Mouse (Mus musculus) limb, embryonic 13.5 days (tissue): Measurements from ENCODE around the gene Txn2. TPM values are rescaled to one million over a fixed set of nuclear protein-coding genes. Genes with fewer than 3 reads are reported as not detected.
"Not testable (repeated sequence)": the region's sequence is repeated elsewhere in the genome, so short reads cannot be mapped to it uniquely, and the experiment has no call there.

Source experiments
- ATAC-seq: fragments of 200-750 bp; cut with Nextera tagmentation; 2 replicates; pipeline ENCODE4 v1.8.0; 2017; ENCODE audit warnings: low read depth, moderate number of reproducible peaks, moderate TSS enrichment; ENCODE audit not compliant: low FRiP score
- H3K27ac ChIP-seq: fragments of 300-500 bp; sonication (generic); 2 replicates; pipeline ENCODE4 v1.5.1; 2015; ENCODE audit warnings: inconsistent platforms, mild to moderate bottlenecking, moderate library complexity
- H3K27me3 ChIP-seq: fragments of 300-500 bp; sonication (generic); 2 replicates; pipeline ENCODE4 v1.6.1; 2015; ENCODE audit warnings: mild to moderate bottlenecking, inconsistent platforms
- H3K36me3 ChIP-seq: fragments of 300-500 bp; sonication (generic); 2 replicates; pipeline ENCODE4 v1.6.1; 2015; ENCODE audit warnings: inconsistent platforms, mild to moderate bottlenecking, moderate library complexity
- H3K4me1 ChIP-seq: fragments of 300-500 bp; sonication (generic); 2 replicates; pipeline ENCODE4 v1.6.1; 2015; ENCODE audit warnings: inconsistent platforms
- H3K4me2 ChIP-seq: fragments of 300-500 bp; sonication (generic); replicated peaks from 2 replicates; pipeline ENCODE4 v1.6.1; 2015; ENCODE audit warnings: inconsistent platforms, mild to moderate bottlenecking, moderate library complexity
- H3K4me3 ChIP-seq: fragments of 300-500 bp; sonication (generic); 2 replicates; pipeline ENCODE4 v1.5.1; 2015; ENCODE audit warnings: moderate library complexity, mild to moderate bottlenecking, inconsistent platforms
- H3K9ac ChIP-seq: fragments of 300-500 bp; sonication (generic); 2 replicates; pipeline ENCODE4 v1.6.1; 2015; ENCODE audit warnings: mild to moderate bottlenecking, inconsistent platforms
- H3K9me3 ChIP-seq: fragments of 300-500 bp; sonication (generic); 2 replicates; pipeline ENCODE4 v1.6.1; 2016; ENCODE audit warnings: inconsistent platforms
- WGBS: fragments of 180-500 bp; shearing (Covaris S2); methylation state at CpG from one replicate; pipeline ENCODE4 v1.1.7; 2015; 5-methylcytosine and 5-hydroxymethylcytosine counted together
- polyA plus RNA-seq: library from polyadenylated mRNA; unstranded; fragments of >200 nt; fragmentation: Nextera tagmentation; extraction: Ambion mirVana; gene quantifications from 2 replicates; pipeline ENCODE4 v1.2.1, GENCODE M21; 2015

The Txn2 gene
- polyA plus RNA-seq, 1 experiment from 2014 or later: 237 TPM

DNA sequence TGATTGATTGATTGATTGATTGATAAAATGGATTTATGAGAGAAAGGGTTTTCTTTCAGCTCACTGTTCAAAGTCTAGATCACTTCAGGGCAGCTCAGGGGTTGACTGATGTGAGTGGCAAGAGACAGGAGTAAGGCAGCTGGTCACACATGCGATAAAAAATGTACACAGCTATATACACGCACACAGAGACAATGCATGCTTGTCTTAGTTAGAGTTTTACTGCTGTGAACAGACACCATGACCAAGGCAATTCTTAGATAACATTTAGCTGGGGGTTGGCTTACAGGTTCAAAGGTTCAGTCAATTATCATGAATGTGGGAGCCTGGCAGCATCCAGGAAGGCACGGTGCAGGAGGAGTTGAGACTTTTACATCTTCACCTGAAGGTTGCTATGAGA lies 55.8 kb downstream of the Txn2 start:
- 82% methylated on average over 3 of the region's 3 CpGs for WGBS
- no peak overlapping the region for H3K4me2 ChIP-seq

DNA sequence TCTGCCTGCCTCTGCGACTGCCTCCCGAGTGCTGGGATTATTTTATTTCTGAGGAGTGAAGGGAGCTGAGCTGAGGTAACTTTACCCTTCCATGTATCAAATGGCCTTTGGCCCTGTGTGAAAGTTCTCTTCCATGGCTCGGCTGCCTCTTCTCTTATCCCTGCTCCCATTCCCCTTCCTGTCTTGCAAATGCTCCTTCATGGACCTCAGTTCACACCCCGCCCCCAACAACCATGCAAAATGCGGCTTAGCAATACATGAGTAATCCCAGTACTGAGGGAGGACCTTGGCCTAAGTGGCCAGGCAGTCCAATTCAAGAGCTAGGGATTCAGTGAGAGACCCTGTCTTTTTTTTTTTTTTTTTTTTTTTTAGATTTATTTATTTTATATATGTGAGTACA lies 60.5 kb downstream of the Txn2 start:
- ATAC-seq: no peak
- H3K27me3 ChIP-seq: no peaks in the 10 kb centered on the region
- no peak overlapping the region for H3K4me2 ChIP-seq
- H3K9me3 ChIP-seq: no peaks in the 10 kb centered on the region
- H3K9ac ChIP-seq: no peak overlapping the region
- no peak overlapping the region for H3K4me3 ChIP-seq
- no peak overlapping the region for H3K27ac ChIP-seq
- 90% methylated on average over 5 of the region's 5 CpGs for WGBS
- no peaks in the 10 kb centered on the region for H3K36me3 ChIP-seq
- H3K4me1 ChIP-seq: no peaks in the 10 kb centered on the region

More for the DNA sequence above, 55.8 kb downstream of the Txn2 start:
- no peak overlapping the region for H3K9ac ChIP-seq
- no peaks in the 10 kb centered on the region for H3K36me3 ChIP-seq
- H3K4me3 ChIP-seq: no peak overlapping the region
- H3K27ac ChIP-seq: no peak overlapping the region
- no peaks in the 10 kb centered on the region for H3K27me3 ChIP-seq
- no peak for ATAC-seq
- H3K4me1 ChIP-seq: no peaks in the 10 kb centered on the region
- H3K9me3 ChIP-seq: no peaks in the 10 kb centered on the region

- not testable (repeated sequence) for H3K4me2 ChIP-seq, H3K9ac ChIP-seq, H3K9me3 ChIP-seq, ATAC-seq, H3K36me3 ChIP-seq, H3K27me3 ChIP-seq, H3K4me1 ChIP-seq, H3K27ac ChIP-seq, H3K4me3 ChIP-seq
- 89% methylated on average over 8 of the region's 10 CpGs for WGBS
These were observed 61.4 kb downstream of the Txn2 start for GRCm38 (mm10) chr15:77867231-77867968.

DNA sequence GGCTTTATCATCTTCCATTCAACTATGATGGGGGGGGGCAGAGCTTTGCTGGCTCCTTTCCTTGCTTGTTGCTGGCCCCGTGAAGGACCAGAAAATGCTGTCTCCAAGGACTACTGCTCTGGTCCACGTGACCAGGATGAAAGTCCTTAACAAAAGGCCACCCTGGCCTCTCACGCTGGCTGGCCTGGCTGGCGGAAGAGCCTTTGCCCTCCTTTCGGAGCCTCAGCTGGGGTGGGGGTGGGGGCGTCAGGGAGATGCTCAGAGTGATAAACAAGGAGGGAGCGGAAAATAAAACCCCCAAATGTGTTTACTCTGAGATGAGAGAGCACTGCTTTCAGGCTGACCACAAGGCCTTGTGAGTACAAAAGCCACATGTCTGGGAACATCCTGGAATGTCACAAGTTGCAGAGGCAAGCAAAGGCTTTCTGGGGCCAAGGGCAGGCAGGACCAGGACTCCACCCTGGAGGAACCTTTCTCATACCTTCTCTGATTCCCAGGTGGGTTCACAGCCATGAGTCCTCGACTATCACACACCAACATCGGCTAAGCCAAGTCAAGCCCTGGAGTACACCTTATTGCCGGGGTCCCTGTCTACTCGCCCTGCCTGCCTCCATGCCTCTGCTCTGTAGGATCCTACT lies 62.1 kb downstream of the Txn2 start:
- no peaks in the 10 kb centered on the region for H3K4me1 ChIP-seq
- WGBS: 56% methylated on average over 11 of the region's 11 CpGs
- no peak overlapping the region for H3K4me3 ChIP-seq
- ATAC-seq: no peak
- no peak overlapping the region for H3K27ac ChIP-seq
- no peak overlapping the region for H3K9ac ChIP-seq
- H3K27me3 ChIP-seq: no peaks in the 10 kb centered on the region
- no peak overlapping the region for H3K4me2 ChIP-seq
- H3K9me3 ChIP-seq: no peaks in the 10 kb centered on the region
- no peaks in the 10 kb centered on the region for H3K36me3 ChIP-seq

Other genes with a start within 250 kb of the Txn2 start
- gene Apol7e, start 230.1 kb downstream of the Txn2 start, polyA plus RNA-seq: 0.11 TPM in 1 of 2 replicates, not detected in the other
- gene Apol9b, start 200.0 kb downstream of the Txn2 start, polyA plus RNA-seq: not detected in 2 replicates
- 0.18 TPM in 1 of 2 replicates, not detected in the other for gene Apol8, start 172.0 kb downstream of the Txn2 start, polyA plus RNA-seq
- 34.1 and 38.1 TPM in 2 replicates for gene Myh9, start 86.8 kb downstream of the Txn2 start, polyA plus RNA-seq
- gene Foxred2, start 27.7 kb upstream of the Txn2 start, polyA plus RNA-seq: 6.2 and 6.9 TPM in 2 replicates
- 211 and 218 TPM in 2 replicates for gene Eif3d, start 41.8 kb upstream of the Txn2 start, polyA plus RNA-seq
- gene Cacng2, start 191.0 kb upstream of the Txn2 start, polyA plus RNA-seq: 0.06 TPM in 1 of 2 replicates, not detected in the other
- 91.1 and 98.3 TPM in 2 replicates for gene Ift27, start 245.1 kb upstream of the Txn2 start, polyA plus RNA-seq